Mouse (Mus musculus) induced T-regulatory cell, adult 2 months (primary cell): ENCODE results near the gene Tfrc.
A peak's percentile ranks its signal among the peaks of the same experiment; 100 is the strongest.

Source experiments
- DNase-seq: peaks from one replicate; pipeline ENCODE4 v3.0.0-alpha.2; 2012; ENCODE audit warnings: low read depth

The Tfrc gene

GRCm38 (mm10) chr16:32608712-32609400, at the start of gene Tfrc:
Tfrc (plus strand) TSS chr16:32608920.
- peak; percentile 99 for DNase-seq

- no peak for DNase-seq
Observed at GRCm38 (mm10) chr16:32559493-32559892, 49.2 kb upstream of the Tfrc start.

DNA sequence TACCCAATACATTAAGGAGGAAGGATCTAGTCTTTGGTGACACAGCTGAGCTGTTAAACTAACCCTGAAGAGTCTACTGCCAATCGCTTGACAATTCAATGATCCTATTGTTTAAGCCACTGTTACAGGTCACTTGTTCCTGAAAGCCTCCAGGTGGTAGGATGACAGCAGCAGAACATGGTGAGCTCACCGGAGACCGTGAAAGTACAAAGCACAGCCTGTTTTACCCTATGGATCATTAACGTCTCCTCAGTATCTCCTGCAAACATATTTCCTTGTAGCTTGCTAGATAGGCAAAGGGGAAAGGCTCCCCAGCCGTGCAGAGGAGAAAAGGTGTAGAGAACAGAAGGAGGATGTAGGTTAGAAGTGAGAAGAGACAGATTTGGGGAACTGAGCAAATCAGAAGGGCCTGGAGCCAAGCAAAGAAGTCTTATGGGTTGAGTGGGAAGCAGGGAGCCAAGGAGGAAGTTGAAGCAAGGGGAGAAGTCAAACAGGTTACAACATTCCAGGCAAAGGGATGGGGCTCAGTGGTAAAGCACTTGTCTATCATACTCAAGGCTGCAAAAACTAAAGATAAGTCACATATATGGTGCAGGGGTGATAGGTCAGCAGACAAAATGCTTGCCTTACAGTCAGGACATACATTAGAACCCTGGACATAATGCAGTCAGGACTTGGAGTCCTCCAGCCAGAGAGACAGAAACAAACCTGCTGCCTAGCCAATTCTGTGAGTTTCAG, 45.5 kb upstream of the Tfrc start:
- DNase-seq: no peak

GRCm38 (mm10) chr16:32567282-32567681, 41.4 kb upstream of the Tfrc start:
- no peak for DNase-seq

GRCm38 (mm10) chr16:32568401-32568800, 40.3 kb upstream of the Tfrc start:
- DNase-seq: no peak

GRCm38 (mm10) chr16:32570042-32570441, 38.7 kb upstream of the Tfrc start:
- DNase-seq: no peak

GRCm38 (mm10) chr16:32572528-32572927, 36.2 kb upstream of the Tfrc start:
- peak; percentile 55 for DNase-seq

DNA sequence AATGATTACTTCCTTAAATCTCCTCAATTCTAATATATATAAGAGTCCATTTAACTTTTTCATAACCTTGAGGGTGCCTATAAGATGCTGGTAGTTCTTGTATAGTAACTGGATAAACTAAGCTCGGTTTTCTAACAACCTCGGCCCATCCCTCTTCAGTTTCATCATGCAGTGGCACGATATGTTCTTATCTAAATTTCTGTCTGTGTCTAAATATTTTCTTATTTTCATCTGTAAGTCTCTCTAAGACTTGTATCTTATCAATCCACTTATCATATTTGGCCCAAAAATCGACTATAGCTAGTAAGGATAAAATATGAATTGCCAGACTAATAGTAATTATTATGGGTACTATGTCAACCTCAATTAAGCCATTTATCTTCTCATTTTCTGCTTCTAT, 22.2 kb upstream of the Tfrc start:
- DNase-seq: no peak

DNA sequence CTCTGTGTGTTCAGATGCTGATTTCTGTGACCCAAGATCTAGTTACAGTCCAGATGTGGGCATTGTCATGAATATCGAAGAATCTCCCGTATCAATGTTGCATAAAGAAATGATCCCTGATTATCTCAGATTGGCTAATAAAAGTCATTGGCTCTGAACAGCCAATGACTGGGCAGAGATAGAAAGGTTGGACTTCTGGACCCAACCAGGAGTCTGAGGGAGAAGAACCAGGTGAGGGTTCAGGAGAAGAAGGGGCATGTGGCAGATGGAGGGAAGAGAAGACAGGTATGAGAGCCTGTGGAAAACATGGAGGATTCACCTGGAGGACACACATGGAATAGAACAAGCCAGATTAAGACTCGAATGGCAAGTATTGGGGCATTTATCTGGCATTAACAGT, 20.2 kb upstream of the Tfrc start:
- no peak for DNase-seq

- no peak for DNase-seq
Observed at GRCm38 (mm10) chr16:32591521-32591920, 17.2 kb upstream of the Tfrc start.

GRCm38 (mm10) chr16:32593283-32593805, 15.4 kb upstream of the Tfrc start:
- no peak for DNase-seq

DNA sequence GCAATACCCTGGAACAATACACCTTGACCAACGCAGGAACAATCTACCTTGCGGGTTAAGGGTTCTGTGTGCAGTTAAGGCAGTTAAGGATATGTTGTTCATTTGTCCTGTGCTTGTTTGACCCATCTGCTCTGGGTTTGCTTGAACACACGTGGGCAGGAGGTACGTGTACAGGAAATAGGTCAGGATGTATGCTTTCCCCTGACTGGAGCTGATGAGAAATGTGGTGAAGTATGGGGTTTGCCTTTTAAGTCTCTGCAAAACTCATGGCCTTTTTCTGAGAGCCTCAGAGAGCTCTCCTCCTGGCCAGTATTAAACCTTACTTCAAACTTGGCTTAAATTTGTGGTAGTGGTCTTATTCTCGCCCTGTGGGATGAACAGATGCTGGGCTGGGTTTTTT, 14.8 kb upstream of the Tfrc start:
- peak; percentile 80 for DNase-seq

GRCm38 (mm10) chr16:32594701-32595100, 14.0 kb upstream of the Tfrc start:
- peak; percentile 21 for DNase-seq

DNA sequence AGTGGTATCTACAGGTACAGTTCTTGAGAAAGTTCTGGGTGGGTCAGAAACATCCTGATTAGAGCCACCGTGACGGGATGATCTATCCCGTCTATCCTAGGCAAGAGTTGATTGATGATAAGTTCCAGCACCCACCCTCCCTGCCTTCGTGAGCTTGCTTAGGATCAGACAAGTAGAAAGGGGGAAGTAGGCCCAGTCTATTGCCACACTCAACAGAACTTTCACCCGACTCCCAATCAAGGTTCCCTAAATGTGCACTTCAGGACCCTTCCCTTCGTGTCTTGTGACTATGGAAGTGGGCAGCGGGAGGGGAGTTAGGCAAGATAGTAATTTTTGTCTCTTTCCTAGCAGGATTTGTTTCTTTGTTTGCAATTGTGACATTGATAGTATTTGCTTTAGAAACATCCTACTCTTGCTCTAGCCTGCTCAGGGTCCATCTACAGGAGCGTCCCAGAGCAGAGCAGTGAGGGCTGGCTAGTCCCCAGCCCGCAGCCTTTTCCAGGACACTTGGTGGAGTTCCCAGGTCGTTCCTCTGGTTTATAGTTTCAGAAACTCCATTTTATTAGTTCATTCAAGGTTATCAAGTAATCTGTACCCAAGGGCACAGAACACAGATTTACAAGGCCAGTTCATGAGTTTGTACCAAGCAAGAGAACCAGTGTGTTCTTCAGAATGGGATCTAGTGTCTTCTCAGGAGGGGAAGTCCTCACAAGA, 13.4 kb upstream of the Tfrc start:
- no peak for DNase-seq

DNA sequence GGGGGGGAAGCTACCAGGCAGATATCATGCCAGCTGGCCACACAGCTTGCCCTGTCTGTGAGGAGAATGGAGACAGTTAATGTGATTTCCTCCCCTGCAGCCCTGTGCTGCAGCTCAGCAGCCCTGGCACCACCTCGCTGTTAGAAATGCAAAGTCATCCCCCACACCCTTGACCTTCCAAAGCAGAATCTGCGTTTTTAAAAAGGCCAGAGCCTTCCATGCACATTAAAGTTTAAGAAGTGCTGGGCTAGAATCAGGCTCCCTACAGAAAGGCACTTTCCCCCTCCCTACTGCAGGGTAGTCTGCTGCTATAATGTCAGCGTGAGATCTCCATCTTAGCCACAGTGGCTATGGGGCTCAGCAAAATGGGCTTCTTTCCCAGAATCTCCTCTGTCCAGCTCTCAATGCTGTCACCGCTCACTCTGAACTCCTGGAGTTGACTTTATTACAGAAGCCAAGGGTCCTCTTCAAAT, 10.8 kb upstream of the Tfrc start:
- no peak for DNase-seq

GRCm38 (mm10) chr16:32599151-32599550, 9.6 kb upstream of the Tfrc start:
- DNase-seq: no peak

- no peak for DNase-seq
Observed at GRCm38 (mm10) chr16:32602193-32602685, 6.5 kb upstream of the Tfrc start.

DNA sequence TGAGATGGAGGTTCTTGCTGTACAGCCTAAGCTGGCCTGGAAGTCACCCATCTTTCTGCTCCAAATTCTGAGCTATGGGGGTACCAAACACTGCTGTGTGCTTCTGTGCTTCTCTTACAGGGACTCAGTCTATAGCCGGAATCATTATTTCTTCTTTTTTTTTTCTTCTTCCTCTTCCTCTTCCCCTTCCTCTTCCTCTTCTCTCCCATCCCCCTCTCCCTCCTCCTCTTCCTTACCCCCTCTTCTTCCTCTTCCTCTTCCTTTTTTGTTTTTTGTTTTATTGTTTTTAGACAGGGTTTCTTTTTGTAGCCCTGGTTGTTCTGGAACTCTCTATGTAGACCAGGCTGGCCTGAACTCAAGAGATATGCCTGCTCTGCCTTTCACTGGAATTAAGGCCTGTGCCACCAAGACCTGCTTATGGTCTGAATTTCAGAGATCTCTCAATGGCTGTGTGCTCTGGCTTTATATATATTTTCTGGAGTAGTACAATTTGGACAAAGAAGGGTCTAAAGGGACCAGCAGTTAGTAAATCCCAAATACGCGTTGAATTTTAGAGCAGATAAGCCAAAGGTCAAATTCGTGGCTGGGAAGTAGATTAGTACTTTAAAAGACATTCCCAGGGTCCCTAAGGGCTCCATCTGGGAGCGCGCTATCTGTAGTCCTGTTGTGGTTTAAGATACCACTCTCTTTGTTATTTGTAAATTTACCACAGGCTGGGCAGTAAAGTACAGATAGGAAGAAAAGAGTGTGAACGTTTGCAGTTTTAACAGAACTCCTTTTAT, 967 bp upstream of the Tfrc start:
- DNase-seq: peak; percentile 23

- no peak for DNase-seq
Observed at GRCm38 (mm10) chr16:32608344-32608711, 392 bp upstream of the Tfrc start.

GRCm38 (mm10) chr16:32609401-32609779, 670 bp downstream of the Tfrc start:
- no peak for DNase-seq

DNA sequence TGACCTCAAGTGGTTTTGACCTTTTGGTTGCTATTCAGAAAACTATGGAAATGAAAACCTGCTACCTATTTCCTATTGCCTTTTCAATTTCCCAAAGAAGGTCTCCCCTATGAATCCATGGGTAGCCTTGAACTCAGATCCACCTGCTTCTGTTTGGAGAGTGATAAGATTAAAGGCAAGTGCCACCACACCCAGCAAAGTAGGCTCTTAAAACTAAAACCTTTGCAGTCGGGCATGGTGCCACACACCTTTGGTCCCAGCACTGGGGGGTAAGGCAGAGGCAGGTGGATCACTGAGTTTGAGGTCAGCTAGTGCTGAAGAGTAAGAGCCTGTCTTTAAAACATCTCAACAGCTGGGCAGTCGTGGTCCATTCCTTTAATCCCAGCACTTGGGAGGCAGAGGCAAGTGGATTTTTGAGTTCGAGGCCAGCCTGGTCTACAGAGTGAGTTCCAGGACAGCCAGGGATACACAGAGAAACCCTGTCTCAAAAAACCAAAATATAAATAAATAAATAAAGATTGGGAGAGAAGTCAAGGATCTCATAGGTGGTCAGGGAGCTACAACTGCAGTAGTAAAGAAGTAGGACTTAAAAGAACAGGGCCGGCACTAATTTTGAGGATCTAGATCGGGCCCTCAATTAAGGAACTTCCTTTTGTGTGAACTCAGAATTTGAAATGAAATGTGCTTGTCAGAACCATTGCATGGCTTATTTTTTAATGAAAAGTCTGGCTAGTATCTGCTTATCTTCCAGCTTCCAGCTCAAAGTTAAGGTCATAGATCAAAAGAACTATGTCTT, 1.9 kb downstream of the Tfrc start:
- DNase-seq: peak; percentile 34
